Mouse (Mus musculus) megakaryocyte progenitor cell, adult 5-6 weeks (primary cell): ENCODE data around the gene Pax2. TPM values are rescaled to one million over a fixed set of nuclear protein-coding genes. Genes with fewer than 3 reads are reported as not detected.

Experiments used
- ATAC-seq: replicated peaks from 2 replicates; pipeline ENCODE4 v1.8.0; 2016; ENCODE audit warnings: mild to moderate bottlenecking, moderate TSS enrichment, inconsistent platforms; ENCODE audit not compliant: poor library complexity
- total RNA-seq, 2 experiments: library from RNA; stranded (forward) in 1 of 2; stranded (reverse) in 1 of 2; fragments of 157-497, 149-512 nt in 1 of 2; fragments of 200-1000 nt in 1 of 2; gene quantifications; 2 replicates each; pipeline versions ENCODE4 v1.2.3 to v1.2.4; 2015 to 2017

The Pax2 gene
- total RNA-seq, 2 experiments from 2014 or later, result not detected

- ATAC-seq, result no peak
Observed at GRCm38 (mm10) chr19:44771499-44771898, 15.7 kb downstream of the Pax2 start.

GRCm38 (mm10) chr19:44781987-44782386 is 26.1 kb downstream of the Pax2 start:
- ATAC-seq, result no peak

GRCm38 (mm10) chr19:44784391-44784790 is 28.5 kb downstream of the Pax2 start:
- no peak for ATAC-seq

GRCm38 (mm10) chr19:44788488-44788887 is 32.6 kb downstream of the Pax2 start:
- ATAC-seq, result no peak

GRCm38 (mm10) chr19:44791981-44792380 is 36.1 kb downstream of the Pax2 start:
- no peak for ATAC-seq

GRCm38 (mm10) chr19:44797110-44798060 is 41.5 kb downstream of the Pax2 start:
- ATAC-seq, result no peak

- ATAC-seq, result no peak
Observed at GRCm38 (mm10) chr19:44798731-44799130, 42.9 kb downstream of the Pax2 start.

GRCm38 (mm10) chr19:44799156-44799555 is 43.3 kb downstream of the Pax2 start:
- ATAC-seq, result no peak

- no peak for ATAC-seq
Observed at GRCm38 (mm10) chr19:44800327-44800726, 44.5 kb downstream of the Pax2 start.

GRCm38 (mm10) chr19:44808734-44809133 is 52.9 kb downstream of the Pax2 start:
- ATAC-seq, result no peak

GRCm38 (mm10) chr19:44812666-44813429 is 57.0 kb downstream of the Pax2 start:
- ATAC-seq, result no peak

GRCm38 (mm10) chr19:44815111-44815510 is 59.3 kb downstream of the Pax2 start:
- no peak for ATAC-seq

GRCm38 (mm10) chr19:44817403-44818128 is 61.7 kb downstream of the Pax2 start:
- ATAC-seq, result no peak

GRCm38 (mm10) chr19:44818676-44819075 is 62.8 kb downstream of the Pax2 start:
- ATAC-seq, result no peak

GRCm38 (mm10) chr19:44821581-44821980 is 65.7 kb downstream of the Pax2 start:
- ATAC-seq, result no peak

- ATAC-seq, result no peak
Observed at GRCm38 (mm10) chr19:44822295-44822694, 66.5 kb downstream of the Pax2 start.

- no peak for ATAC-seq
Observed at GRCm38 (mm10) chr19:44823657-44824056, 67.8 kb downstream of the Pax2 start.

GRCm38 (mm10) chr19:44825216-44825768 is 69.4 kb downstream of the Pax2 start:
- ATAC-seq, result no peak

GRCm38 (mm10) chr19:44825819-44826218 is 70.0 kb downstream of the Pax2 start:
- no peak for ATAC-seq

GRCm38 (mm10) chr19:44833391-44833790 is 77.5 kb downstream of the Pax2 start:
- ATAC-seq, result no peak
